Mouse (Mus musculus): Measurements from ENCODE around the gene Mlycd.

- TF ChIP-seq ZNF384 (IDR thresholded peaks at IDR 0.05; ENCODE audit: low read depth, low read length) (no peak), MAFK (IDR thresholded peaks at IDR 0.05; ENCODE audit: insufficient read depth, low read depth, low read length) (no peak), CHD2 (IDR thresholded peaks at IDR 0.05; ENCODE audit: low read depth, low read length) (no peak)
Measured at GRCm38 (mm10) chr8:119345683-119346075, 49.0 kb upstream of the Mlycd start.
